Mouse (Mus musculus): ENCODE data around the gene Tmem100. TPM values are rescaled to one million over a fixed set of nuclear protein-coding genes. Genes with fewer than 3 reads are reported as not detected.

The Tmem100 gene
- polyA plus RNA-seq, 1 experiment = 0.69 TPM

DNA sequence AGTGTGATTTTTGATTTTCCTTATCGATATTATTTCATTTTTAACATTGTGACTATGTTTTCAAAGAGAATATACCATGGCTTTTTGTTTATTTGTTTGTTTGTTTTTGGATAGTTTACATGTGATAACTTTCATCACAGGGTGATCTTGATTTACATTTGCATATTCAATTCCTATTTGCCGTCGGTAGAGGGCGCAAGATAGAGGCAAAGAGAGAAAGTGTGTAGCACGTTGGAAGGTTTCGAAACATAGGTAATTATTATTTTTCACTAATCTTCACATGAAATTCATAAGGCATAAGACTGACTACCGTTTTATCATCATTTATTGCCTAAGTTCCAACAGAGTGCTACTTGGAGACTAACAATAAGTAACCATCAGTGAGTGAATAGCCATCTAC, 11.0 kb upstream of the Tmem100 start:
- Histone ChIP-seq H3K27me3 (ENCODE audit: control insufficient read depth, insufficient read depth, low read length) (no peaks in the 10 kb centered on the region), H3K4me3 (ENCODE audit: control insufficient read depth, low read depth, low read length) (no peak overlapping the region), H3K4me1 (ENCODE audit: control insufficient read depth, insufficient read depth, low read length) (no peaks in the 10 kb centered on the region), H3K27ac (ENCODE audit: control insufficient read depth, insufficient read depth, low read depth, low read length) (no peak overlapping the region), H3K36me3 (ENCODE audit: control insufficient read depth, insufficient read depth, low read length) (no peaks in the 10 kb centered on the region)
- TF ChIP-seq POLR2A (IDR thresholded peaks at IDR 0.05; ENCODE audit: control insufficient read depth, low read depth, low read length) (no peak), CTCF (IDR thresholded peaks at IDR 0.05; ENCODE audit: control insufficient read depth, insufficient read depth, insufficient replicate concordance, low read depth, low read length) (no peak)

DNA sequence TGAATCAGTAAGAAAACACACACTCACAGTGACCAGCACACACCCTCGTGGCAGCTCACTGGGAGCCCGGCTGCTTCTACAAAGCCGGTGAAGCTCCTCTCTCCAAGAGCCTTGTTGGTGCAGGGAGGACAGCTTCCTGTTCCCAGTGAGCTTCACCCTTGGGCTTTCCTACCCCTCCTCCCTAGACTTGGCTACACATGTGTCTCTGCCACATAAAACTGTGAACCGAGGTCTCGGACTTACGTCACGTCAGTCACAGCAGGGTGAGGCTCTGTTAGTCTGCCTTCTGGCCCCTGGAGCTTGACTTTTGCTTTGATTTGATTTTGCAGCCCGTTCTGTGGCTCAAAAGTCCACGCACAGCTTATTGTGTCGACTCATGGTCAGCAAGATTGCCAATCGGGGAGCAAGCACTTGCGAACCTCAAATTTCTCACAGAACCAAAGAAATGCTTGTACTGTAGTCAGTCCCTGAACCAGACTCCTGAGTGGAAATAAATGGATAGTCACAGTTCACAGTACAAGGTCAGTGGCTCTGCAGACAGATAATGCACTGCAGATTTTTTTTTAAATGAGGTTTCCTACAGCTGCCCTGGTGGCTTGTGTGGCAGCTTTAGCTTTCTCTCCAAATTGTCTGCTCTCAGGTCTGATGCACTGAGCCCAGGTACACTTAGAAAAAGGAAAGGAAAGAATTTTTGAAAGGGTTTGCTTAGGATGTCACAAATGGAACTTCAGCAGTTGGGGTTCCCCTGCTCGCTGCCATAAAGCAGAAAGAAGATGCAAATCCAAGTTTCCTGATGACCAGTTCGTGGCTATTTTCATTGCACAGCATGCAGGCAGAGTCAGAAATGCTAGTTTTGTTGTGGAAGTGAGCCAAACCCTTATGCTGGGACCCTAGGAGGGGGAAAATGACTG, 4.0 kb upstream of the Tmem100 start:
- TF ChIP-seq CTCF (IDR thresholded peaks at IDR 0.05; ENCODE audit: control insufficient read depth, insufficient read depth, insufficient replicate concordance, low read depth, low read length) = no peak
- TF ChIP-seq POLR2A (IDR thresholded peaks at IDR 0.05; ENCODE audit: control insufficient read depth, low read depth, low read length) = no peak
- Histone ChIP-seq H3K4me1 (ENCODE audit: control insufficient read depth, insufficient read depth, low read length) (peaks cover 7% of the 10 kb centered on the region), H3K36me3 (ENCODE audit: control insufficient read depth, insufficient read depth, low read length) (no peaks in the 10 kb centered on the region), H3K27me3 (ENCODE audit: control insufficient read depth, insufficient read depth, low read length) (no peaks in the 10 kb centered on the region), H3K27ac (ENCODE audit: control insufficient read depth, insufficient read depth, low read depth, low read length) (no peak overlapping the region), H3K4me3 (ENCODE audit: control insufficient read depth, low read depth, low read length) (no peak overlapping the region)

DNA sequence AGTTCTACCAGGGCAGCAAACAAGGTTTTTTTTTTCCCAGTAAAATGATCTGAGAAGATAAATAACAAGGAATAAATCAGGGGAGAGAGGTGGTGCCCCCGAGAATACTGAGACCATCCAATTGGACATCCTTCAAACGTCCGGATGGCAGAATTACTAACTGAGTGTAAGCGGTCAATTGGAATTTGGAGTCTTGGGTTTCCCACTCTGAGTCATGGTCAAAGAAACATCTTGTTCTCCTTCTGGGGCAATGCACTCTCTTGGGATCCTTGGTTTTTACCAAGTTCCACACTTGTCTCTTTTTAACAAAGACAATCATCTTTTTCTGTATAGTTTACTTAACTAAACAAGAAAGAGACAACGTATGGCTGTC, 3.4 kb upstream of the Tmem100 start:
- TF ChIP-seq POLR2A (IDR thresholded peaks at IDR 0.05; ENCODE audit: control insufficient read depth, low read depth, low read length) (no peak), CTCF (IDR thresholded peaks at IDR 0.05; ENCODE audit: control insufficient read depth, insufficient read depth, insufficient replicate concordance, low read depth, low read length) (no peak)
- Histone ChIP-seq H3K4me1 (ENCODE audit: control insufficient read depth, insufficient read depth, low read length) (peaks cover 7% of the 10 kb centered on the region), H3K4me3 (ENCODE audit: control insufficient read depth, low read depth, low read length) (no peak overlapping the region), H3K27ac (ENCODE audit: control insufficient read depth, insufficient read depth, low read depth, low read length) (no peak overlapping the region), H3K36me3 (ENCODE audit: control insufficient read depth, insufficient read depth, low read length) (no peaks in the 10 kb centered on the region), H3K27me3 (ENCODE audit: control insufficient read depth, insufficient read depth, low read length) (no peaks in the 10 kb centered on the region)

DNA sequence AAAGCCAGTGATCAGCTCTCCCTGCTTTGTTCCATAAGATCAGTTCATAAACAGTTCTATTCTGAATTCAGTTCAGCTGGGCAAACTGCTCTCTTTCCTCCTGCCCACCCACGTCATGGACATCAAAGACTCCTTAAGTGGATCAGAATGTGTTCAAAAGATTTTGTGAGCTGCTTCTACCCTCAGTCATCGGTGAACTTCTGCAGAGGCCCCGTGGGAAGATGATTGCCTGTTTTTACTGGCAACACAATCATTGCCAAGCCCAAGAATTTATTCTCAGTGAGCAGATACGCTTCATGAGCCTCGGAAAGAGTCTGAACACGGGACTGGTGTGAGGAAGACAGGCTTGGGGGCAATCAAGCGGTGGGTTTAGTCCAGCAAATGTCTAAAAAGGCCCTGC, 2.9 kb upstream of the Tmem100 start:
- H3K27me3 ChIP-seq (ENCODE audit: control insufficient read depth, insufficient read depth, low read length) = no peaks in the 10 kb centered on the region
- no peak for TF ChIP-seq POLR2A (IDR thresholded peaks at IDR 0.05; ENCODE audit: control insufficient read depth, low read depth, low read length)
- no peak for TF ChIP-seq CTCF (IDR thresholded peaks at IDR 0.05; ENCODE audit: control insufficient read depth, insufficient read depth, insufficient replicate concordance, low read depth, low read length)
- peaks cover 7% of the 10 kb centered on the region for H3K4me1 ChIP-seq (ENCODE audit: control insufficient read depth, insufficient read depth, low read length)
- H3K36me3 ChIP-seq (ENCODE audit: control insufficient read depth, insufficient read depth, low read length) = no peaks in the 10 kb centered on the region
- no peak overlapping the region for H3K4me3 ChIP-seq (ENCODE audit: control insufficient read depth, low read depth, low read length)
- no peak overlapping the region for H3K27ac ChIP-seq (ENCODE audit: control insufficient read depth, insufficient read depth, low read depth, low read length)

DNA sequence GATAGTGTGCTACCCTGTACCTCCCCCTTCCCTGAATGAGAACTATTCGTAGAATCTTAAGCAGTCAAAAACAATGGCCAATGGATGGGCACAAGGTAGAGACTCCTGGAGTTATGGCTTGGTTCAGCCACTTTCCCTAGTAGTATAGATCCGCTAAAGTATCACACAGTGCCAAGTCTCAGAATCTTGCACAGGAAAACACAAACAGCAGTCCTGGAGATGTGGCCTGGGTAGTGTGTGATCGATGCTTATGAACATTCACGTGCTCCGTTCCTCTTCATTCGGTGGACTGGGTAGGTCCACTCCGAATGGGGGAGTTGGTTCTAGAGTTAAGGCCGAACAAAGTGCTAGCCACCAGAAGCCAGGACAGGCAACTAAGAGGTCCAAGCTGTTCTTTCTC, 1.4 kb upstream of the Tmem100 start:
- TF ChIP-seq CTCF (IDR thresholded peaks at IDR 0.05; ENCODE audit: control insufficient read depth, insufficient read depth, insufficient replicate concordance, low read depth, low read length) (no peak), POLR2A (IDR thresholded peaks at IDR 0.05; ENCODE audit: control insufficient read depth, low read depth, low read length) (no peak)
- Histone ChIP-seq H3K27ac (ENCODE audit: control insufficient read depth, insufficient read depth, low read depth, low read length) (no peak overlapping the region), H3K4me1 (ENCODE audit: control insufficient read depth, insufficient read depth, low read length) (peaks cover 7% of the 10 kb centered on the region), H3K4me3 (ENCODE audit: control insufficient read depth, low read depth, low read length) (no peak overlapping the region), H3K27me3 (ENCODE audit: control insufficient read depth, insufficient read depth, low read length) (no peaks in the 10 kb centered on the region), H3K36me3 (ENCODE audit: control insufficient read depth, insufficient read depth, low read length) (no peaks in the 10 kb centered on the region)

DNA sequence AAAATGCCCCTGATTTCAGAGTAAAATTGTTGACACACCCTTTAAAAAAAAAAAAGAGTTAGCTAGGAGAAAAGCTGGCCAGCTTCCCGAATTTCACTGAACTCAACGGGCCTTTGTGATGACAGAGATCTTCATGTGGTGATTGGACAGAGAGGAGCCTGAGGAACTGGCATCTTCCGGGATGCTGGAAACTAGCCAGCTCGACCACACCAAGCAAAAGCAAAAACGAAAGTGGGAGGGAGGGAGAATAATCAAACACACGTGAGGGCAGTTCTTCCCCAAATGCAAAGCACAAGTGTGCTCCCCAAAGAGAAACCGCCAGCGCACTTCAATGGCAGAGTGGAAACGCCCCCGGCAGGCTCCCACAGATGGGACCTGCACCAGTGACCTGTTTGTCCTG, 794 bp upstream of the Tmem100 start:
- Histone ChIP-seq H3K4me1 (ENCODE audit: control insufficient read depth, insufficient read depth, low read length) (peaks cover 7% of the 10 kb centered on the region), H3K36me3 (ENCODE audit: control insufficient read depth, insufficient read depth, low read length) (no peaks in the 10 kb centered on the region), H3K27me3 (ENCODE audit: control insufficient read depth, insufficient read depth, low read length) (no peaks in the 10 kb centered on the region), H3K27ac (ENCODE audit: control insufficient read depth, insufficient read depth, low read depth, low read length) (no peak overlapping the region), H3K4me3 (ENCODE audit: control insufficient read depth, low read depth, low read length) (peak overlapping the region; percentile 2)
- TF ChIP-seq POLR2A (IDR thresholded peaks at IDR 0.05; ENCODE audit: control insufficient read depth, low read depth, low read length) = no peak
- no peak for TF ChIP-seq CTCF (IDR thresholded peaks at IDR 0.05; ENCODE audit: control insufficient read depth, insufficient read depth, insufficient replicate concordance, low read depth, low read length)

DNA sequence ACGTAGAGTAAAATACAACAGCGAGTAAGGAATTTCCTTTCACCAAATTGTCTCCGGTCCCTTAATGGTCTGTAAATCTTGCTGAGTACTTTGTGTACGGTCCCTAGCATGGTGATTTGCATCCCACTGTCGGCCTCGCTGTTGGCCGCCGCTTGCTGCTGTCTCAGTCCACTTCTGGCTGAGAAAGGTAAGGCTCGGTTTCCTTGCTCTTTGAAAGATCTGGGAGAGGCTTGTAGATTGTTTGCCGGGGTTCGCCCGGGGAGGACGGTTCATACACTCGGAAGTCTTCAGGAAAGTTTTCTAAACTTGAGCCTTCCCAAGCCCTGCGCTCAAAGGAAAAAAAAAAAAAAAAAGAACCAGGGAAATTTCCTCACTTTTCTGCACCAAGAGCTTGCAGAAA, 409 bp downstream of the Tmem100 start:
- no peaks in the 10 kb centered on the region for H3K36me3 ChIP-seq (ENCODE audit: control insufficient read depth, insufficient read depth, low read length)
- TF ChIP-seq CTCF (IDR thresholded peaks at IDR 0.05; ENCODE audit: control insufficient read depth, insufficient read depth, insufficient replicate concordance, low read depth, low read length) = no peak
- TF ChIP-seq POLR2A (IDR thresholded peaks at IDR 0.05; ENCODE audit: control insufficient read depth, low read depth, low read length) = no peak
- H3K4me1 ChIP-seq (ENCODE audit: control insufficient read depth, insufficient read depth, low read length) = peaks cover 9% of the 10 kb centered on the region
- H3K27me3 ChIP-seq (ENCODE audit: control insufficient read depth, insufficient read depth, low read length) = no peaks in the 10 kb centered on the region
- H3K27ac ChIP-seq (ENCODE audit: control insufficient read depth, insufficient read depth, low read depth, low read length) = no peak overlapping the region
- H3K4me3 ChIP-seq (ENCODE audit: control insufficient read depth, low read depth, low read length) = peak overlapping the region; percentile 52
